Mouse (Mus musculus) forebrain, embryonic 13.5 days (tissue): Measurements from ENCODE around the gene Camk1d. TPM values are rescaled to one million over a fixed set of nuclear protein-coding genes. Genes with fewer than 3 reads are reported as not detected.

Experiments
- ATAC-seq: fragments of 200-750 bp; cut with Nextera tagmentation; 2 replicates; pipeline ENCODE4 v1.8.0; 2017
- H3K27ac ChIP-seq: fragments of 300-500 bp; sonication (generic); 2 replicates; pipeline ENCODE4 v1.5.1; 2015; ENCODE audit warnings: inconsistent platforms, mild to moderate bottlenecking, moderate library complexity
- H3K27me3 ChIP-seq: fragments of 300-500 bp; sonication (generic); 2 replicates; pipeline ENCODE4 v1.6.1; 2015; ENCODE audit warnings: mild to moderate bottlenecking, inconsistent platforms
- H3K36me3 ChIP-seq: fragments of 300-500 bp; sonication (generic); 2 replicates; pipeline ENCODE4 v1.6.1; 2015; ENCODE audit warnings: mild to moderate bottlenecking, inconsistent platforms; ENCODE audit not compliant: poor library complexity, severe bottlenecking
- H3K4me1 ChIP-seq: fragments of 300-500 bp; sonication (generic); 2 replicates; pipeline ENCODE4 v1.6.1; 2015; ENCODE audit warnings: inconsistent platforms
- H3K4me2 ChIP-seq: fragments of 300-500 bp; sonication (generic); 2 replicates; pipeline ENCODE4 v1.6.1; 2015; ENCODE audit warnings: inconsistent platforms, mild to moderate bottlenecking, moderate library complexity
- H3K4me3 ChIP-seq: fragments of 300-500 bp; sonication (generic); 2 replicates; pipeline ENCODE4 v1.5.1; 2015; ENCODE audit warnings: mild to moderate bottlenecking, inconsistent platforms
- H3K9ac ChIP-seq: fragments of 300-500 bp; sonication (generic); 2 replicates; pipeline ENCODE4 v1.6.1; 2015; ENCODE audit warnings: mild to moderate bottlenecking, inconsistent platforms
- H3K9me3 ChIP-seq: fragments of 300-500 bp; sonication (generic); replicated peaks from 2 replicates; pipeline ENCODE4 v1.6.1; 2016; ENCODE audit warnings: inconsistent platforms
- WGBS: fragments of 180-500 bp; shearing (Covaris S2); methylation state at CpG from one replicate; pipeline ENCODE4 v1.1.7; 2015; 5-methylcytosine and 5-hydroxymethylcytosine counted together
- polyA plus RNA-seq: library from polyadenylated mRNA; unstranded; fragments of >200 nt; fragmentation: Nextera tagmentation; extraction: Ambion mirVana; gene quantifications from 2 replicates; pipeline ENCODE4 v1.2.1, GENCODE M21; 2015

Camk1d gene
- polyA plus RNA-seq, 1 experiment from 2014 or later, result 2.8 TPM

DNA sequence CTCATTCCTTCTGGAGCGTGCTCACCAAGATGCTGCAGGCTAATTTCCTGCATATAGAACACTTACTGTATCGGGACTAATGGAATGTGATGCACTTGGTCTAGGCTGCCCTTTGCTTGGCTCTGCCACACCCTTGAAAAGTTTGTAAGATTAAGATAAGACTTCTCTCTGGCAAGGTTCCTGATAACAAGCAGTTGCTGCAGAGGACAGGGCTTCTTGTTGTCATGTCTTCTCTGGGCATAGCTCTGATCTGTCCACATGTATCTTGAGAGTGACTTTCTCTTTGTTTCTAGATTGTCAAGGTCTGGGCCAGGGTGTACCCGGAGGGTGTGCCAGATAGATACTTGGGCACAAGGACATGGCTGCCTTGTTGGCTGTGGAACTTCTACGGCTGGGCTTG, 398.1 kb downstream of the Camk1d start:
- no peak for ATAC-seq
- 0 out of 2 replicates have a peak, but pooled peaks cover 3% of the 10 kb centered on the region for H3K27me3 ChIP-seq
- WGBS, result 95% methylated on average over 4 of the region's 4 CpGs

DNA sequence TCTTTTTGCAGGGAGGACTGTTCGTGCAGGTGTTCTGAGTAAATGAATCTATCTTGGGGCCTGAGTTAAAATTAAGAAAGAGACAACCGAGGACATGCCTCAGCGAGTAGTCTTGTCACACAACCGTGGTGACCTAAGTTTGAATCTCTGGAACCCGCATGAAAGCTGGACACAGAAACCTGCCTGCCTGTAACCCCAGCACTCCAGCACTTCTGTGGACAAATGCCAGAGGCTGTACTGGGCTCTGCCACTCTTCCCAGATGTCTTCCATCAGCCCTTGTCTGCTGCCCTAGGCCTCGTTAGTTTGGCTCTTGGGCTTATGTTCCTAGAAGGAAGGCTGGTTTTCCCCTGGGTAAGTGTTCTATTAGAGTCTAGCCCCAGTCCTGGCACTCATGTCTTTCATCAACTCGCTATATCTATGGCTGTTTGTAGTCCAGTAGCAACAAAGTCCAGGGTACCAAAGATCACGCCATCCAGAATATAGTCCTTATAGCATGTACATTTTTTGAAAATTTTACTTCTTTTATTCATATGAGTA, 399.0 kb downstream of the Camk1d start:
- no peak overlapping the region for H3K4me3 ChIP-seq
- ATAC-seq, result no peak
- H3K4me2 ChIP-seq, result no peak overlapping the region
- 0 out of 2 replicates have a peak overlapping the region, but pooled peaks have one; percentile 1 for H3K27ac ChIP-seq
- H3K4me1 ChIP-seq, result peaks cover 15% of the 10 kb centered on the region
- 0 out of 2 replicates have a peak, but pooled peaks cover 3% of the 10 kb centered on the region for H3K27me3 ChIP-seq
- no peaks in the 10 kb centered on the region for H3K36me3 ChIP-seq
- H3K9me3 ChIP-seq, result no peaks in the 10 kb centered on the region
- 67% methylated on average over 8 of the region's 8 CpGs for WGBS
- no peak overlapping the region for H3K9ac ChIP-seq

More for the DNA sequence above, 398.1 kb downstream of the Camk1d start:
- Histone ChIP-seq H3K27ac (no peak overlapping the region), H3K9ac (no peak overlapping the region), H3K9me3 (no peaks in the 10 kb centered on the region), H3K4me1 (peaks cover 15% of the 10 kb centered on the region), H3K4me3 (no peak overlapping the region), H3K36me3 (no peaks in the 10 kb centered on the region), H3K4me2 (no peak overlapping the region)

DNA sequence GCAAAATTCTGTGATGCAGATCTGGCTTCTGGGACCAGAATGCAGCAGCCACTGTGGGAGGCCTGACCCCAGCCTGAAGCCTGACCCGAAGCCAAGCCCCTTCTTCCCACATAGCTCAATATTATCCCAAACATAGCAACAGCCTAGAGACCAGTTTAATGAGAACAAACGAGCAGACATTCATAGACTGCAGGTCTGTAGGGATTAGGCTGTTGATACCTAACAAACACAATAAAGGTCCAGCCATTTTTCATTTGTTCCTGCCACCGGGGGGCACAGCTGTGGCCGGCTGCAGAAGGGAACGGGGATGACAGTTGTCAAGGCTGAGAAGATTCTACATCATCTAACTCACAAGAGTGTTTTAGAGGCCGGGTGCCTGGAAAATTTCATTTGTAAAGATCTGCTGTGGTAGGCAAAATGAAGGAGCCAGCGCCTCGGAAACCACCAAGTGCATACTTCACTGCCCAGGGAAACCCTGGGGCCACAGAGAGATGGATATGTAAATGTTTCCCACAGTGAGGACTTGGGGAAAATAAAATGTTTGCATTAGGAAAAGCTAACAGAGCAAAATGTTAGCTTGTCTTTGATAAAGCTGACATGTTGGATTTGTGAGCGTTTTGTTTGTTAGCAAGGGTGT, 399.7 kb downstream of the Camk1d start:
- peak; percentile 38; the same call in 1 of the 2 replicates for ATAC-seq
- H3K27me3 ChIP-seq, result 0 out of 2 replicates have a peak, but pooled peaks cover 3% of the 10 kb centered on the region
- no peak overlapping the region for H3K4me2 ChIP-seq
- peaks cover 15% of the 10 kb centered on the region for H3K4me1 ChIP-seq
- WGBS, result 7% methylated on average over 9 of the region's 9 CpGs
- no peak overlapping the region for H3K4me3 ChIP-seq
- no peaks in the 10 kb centered on the region for H3K9me3 ChIP-seq
- no peaks in the 10 kb centered on the region for H3K36me3 ChIP-seq
- H3K27ac ChIP-seq, result no peak overlapping the region
- H3K9ac ChIP-seq, result no peak overlapping the region

DNA sequence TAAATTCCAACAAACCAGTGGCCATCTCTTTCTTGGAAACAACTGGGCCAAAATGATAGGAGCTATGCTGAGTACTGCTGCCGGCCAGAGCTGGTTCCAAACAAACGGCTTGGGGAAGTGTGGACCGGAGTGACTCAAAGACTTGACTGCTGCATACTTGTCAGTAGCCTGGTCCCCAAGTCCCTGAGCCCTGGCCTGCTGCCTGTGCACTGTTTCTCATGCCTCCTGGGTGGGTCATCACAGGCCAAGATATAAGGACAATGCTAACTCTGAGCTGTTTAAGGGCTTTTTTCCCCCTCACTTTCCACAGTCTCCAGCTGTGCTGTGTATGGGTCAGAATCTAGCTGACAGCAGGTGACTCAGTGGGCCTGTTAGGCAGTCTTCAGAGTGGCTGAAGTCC, 409.2 kb downstream of the Camk1d start:
- Histone ChIP-seq H3K4me1 (no peaks in the 10 kb centered on the region), H3K4me2 (no peak overlapping the region), H3K4me3 (no peak overlapping the region), H3K9ac (no peak overlapping the region), H3K9me3 (no peaks in the 10 kb centered on the region), H3K27me3 (no peaks in the 10 kb centered on the region), H3K36me3 (no peaks in the 10 kb centered on the region), H3K27ac (no peak overlapping the region)
- no peak for ATAC-seq
- 90% methylated on average over 3 of the region's 3 CpGs for WGBS

DNA sequence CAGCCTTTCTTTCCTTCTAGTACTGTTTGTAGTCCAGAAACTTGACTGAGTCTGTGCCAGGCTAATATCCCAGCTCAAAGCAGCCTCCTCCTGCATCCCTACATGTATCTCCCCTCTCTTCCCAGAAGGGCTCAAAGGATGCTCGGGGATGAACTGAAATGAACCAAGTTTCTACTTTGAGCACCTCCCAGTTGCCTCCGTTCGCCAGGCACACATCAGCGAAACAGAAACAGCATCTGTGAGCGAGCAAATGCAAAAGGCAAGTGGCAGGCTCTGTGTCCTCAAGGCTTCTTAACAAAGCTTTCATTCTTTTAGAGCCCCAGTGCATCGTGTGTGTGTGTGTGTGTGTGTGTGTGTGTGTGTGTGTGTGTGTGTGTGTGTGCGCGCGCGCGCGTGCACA, 409.9 kb downstream of the Camk1d start:
- ATAC-seq, result no peak
- Histone ChIP-seq H3K27me3 (no peaks in the 10 kb centered on the region), H3K9ac (no peak overlapping the region), H3K27ac (no peak overlapping the region), H3K9me3 (no peaks in the 10 kb centered on the region), H3K4me2 (no peak overlapping the region), H3K4me1 (no peaks in the 10 kb centered on the region), H3K4me3 (no peak overlapping the region), H3K36me3 (no peaks in the 10 kb centered on the region)
- 86% methylated on average over 12 of the region's 12 CpGs for WGBS

DNA sequence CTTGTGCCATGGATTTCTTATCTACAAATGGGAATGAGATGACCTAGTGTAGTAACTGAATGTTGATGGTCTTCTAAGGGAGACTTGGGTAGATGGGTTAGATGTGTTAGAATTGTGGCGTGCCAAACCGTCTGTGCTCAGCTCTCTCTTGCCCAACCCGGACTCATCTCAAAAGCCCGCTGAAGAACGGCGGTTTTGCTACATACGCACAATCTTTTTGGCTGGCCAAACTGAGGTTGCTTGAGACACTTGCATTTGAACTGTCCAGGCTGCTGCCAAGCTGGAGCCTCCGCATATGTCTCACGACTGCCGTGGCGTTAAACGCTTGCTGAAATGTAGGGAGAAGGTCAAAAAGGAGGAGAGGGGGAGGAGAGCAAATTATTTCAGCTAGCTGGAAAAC, 413.0 kb downstream of the Camk1d start:
- no peaks in the 10 kb centered on the region for H3K27me3 ChIP-seq
- H3K36me3 ChIP-seq, result peaks cover 5% of the 10 kb centered on the region; the same call in 1 of the 2 replicates
- no peak overlapping the region for H3K4me2 ChIP-seq
- H3K9ac ChIP-seq, result no peak overlapping the region
- H3K4me3 ChIP-seq, result no peak overlapping the region
- 95% methylated on average over 12 of the region's 12 CpGs for WGBS
- no peak for ATAC-seq
- H3K9me3 ChIP-seq, result no peaks in the 10 kb centered on the region
- no peaks in the 10 kb centered on the region for H3K4me1 ChIP-seq
- H3K27ac ChIP-seq, result no peak overlapping the region

DNA sequence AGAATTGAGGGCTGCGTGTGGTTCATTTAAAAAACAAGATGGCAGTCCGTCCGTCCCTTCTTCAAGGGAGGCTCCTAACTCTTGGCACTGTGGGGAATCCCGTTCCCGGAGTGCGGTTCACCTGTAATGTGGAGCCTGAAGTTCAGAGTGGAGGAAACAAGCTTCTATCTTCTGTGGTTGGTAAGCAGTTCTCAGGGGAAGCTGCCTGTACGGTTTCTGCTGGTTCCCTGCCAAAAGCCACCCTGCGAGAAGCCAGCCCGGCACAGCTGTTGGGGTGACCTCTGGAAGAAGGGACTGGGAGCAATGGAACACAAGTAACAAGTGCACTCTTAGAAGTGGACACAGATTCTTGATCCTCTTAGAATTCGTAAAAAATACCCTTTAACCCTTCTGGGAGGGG, 416.2 kb downstream of the Camk1d start:
- WGBS, result 86% methylated on average over 10 of the region's 10 CpGs
- peaks cover 5% of the 10 kb centered on the region; the same call in 1 of the 2 replicates for H3K36me3 ChIP-seq

DNA sequence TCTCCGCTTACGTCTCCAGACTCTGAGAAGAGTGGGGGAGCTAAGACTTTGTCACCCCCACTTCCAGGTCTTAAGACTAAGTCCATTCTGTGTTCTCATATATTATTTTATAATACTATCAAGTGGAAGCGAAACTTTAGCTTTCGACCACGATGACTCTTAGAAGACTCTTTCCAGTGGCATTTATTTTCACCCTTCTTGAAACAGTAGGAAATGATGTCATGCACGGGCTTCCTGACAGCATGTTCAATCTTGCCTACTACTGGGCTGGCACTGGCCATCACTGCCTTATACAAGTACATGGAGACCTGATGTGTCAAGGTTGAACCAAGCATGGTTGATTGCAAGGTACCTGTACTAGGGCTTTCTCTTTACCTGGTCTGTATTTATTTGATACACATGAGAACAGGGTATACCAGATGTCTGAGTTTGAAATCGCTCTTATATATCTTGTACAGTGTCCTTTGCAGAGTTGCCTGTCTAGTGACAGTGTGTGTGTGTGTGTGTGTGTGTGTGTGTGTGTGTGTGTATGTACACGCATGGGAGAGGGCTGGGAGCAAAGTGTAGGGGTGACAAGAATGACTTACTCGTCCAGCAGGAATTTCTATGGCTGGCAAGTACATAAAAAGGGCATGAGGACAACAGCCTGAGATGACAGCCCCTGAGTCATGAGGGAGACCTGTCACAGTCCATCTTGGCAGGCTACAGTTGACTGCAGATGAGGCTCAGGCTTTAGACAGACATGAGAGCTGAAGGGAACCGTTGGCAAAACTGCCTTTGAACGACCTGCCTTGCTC, 417.4 kb downstream of the Camk1d start:
- H3K4me3 ChIP-seq, result no peak overlapping the region
- no peak overlapping the region for H3K4me2 ChIP-seq
- H3K27ac ChIP-seq, result no peak overlapping the region
- H3K36me3 ChIP-seq, result peaks cover 5% of the 10 kb centered on the region; the same call in 1 of the 2 replicates
- H3K27me3 ChIP-seq, result no peaks in the 10 kb centered on the region
- H3K9me3 ChIP-seq, result no peaks in the 10 kb centered on the region
- no peak overlapping the region for H3K9ac ChIP-seq
- ATAC-seq, result no peak
- H3K4me1 ChIP-seq, result no peaks in the 10 kb centered on the region
- WGBS, result 94% methylated on average over 11 of the region's 11 CpGs

More for the DNA sequence above, 416.2 kb downstream of the Camk1d start:
- H3K4me1 ChIP-seq, result no peaks in the 10 kb centered on the region
- no peak overlapping the region for H3K4me2 ChIP-seq
- H3K4me3 ChIP-seq, result no peak overlapping the region
- H3K9ac ChIP-seq, result no peak overlapping the region
- no peak for ATAC-seq
- H3K27ac ChIP-seq, result no peak overlapping the region
- no peaks in the 10 kb centered on the region for H3K27me3 ChIP-seq
- H3K9me3 ChIP-seq, result no peaks in the 10 kb centered on the region

DNA sequence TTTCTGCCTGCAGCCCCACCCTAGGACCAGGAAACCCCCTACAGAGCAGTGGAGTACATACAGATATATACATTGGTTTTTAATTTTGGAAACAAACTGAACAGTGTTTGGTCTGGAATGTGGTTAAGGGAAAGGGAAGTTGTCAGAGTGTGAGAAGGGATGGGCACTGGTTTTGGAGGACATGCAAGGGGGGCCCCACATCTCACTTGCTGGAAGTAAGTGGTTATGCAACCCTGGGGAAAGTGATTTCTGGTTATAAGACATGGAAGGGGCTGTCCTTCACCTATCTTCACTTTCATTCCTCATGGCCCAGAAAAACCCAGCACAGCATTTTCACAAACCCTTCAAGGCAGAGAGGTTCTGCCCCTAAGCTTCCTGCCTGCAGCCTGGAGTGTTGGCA, 419.2 kb downstream of the Camk1d start:
- no peak for ATAC-seq
- H3K9me3 ChIP-seq, result no peaks in the 10 kb centered on the region
- no peaks in the 10 kb centered on the region for H3K27me3 ChIP-seq
- H3K4me2 ChIP-seq, result no peak overlapping the region
- no peak overlapping the region for H3K4me3 ChIP-seq
- no peaks in the 10 kb centered on the region for H3K4me1 ChIP-seq
- H3K9ac ChIP-seq, result no peak overlapping the region
- peaks cover 5% of the 10 kb centered on the region; the same call in 1 of the 2 replicates for H3K36me3 ChIP-seq
- no peak overlapping the region for H3K27ac ChIP-seq

DNA sequence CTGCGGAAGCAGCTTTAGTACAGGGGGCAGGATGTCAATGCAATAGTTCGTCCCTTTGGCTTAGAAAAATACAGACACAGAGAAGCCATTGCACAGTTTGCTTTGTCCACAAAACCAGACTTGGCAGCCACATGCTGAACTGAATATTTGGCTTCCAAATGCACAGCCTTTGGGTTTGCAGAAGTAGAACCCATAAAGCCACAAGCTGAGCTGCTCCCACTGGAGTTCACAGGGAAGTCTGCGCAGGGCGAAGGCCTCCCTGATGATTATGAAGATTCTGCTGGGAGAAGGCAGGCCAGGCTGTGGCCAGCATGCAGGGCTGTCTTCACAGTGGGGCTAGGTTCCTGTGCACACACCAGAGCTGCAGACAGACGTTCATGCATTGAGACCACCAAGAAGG, 419.9 kb downstream of the Camk1d start:
- Histone ChIP-seq H3K4me2 (no peak overlapping the region), H3K9ac (no peak overlapping the region), H3K9me3 (no peaks in the 10 kb centered on the region), H3K4me1 (no peaks in the 10 kb centered on the region), H3K27ac (no peak overlapping the region), H3K4me3 (no peak overlapping the region), H3K36me3 (peaks cover 5% of the 10 kb centered on the region; the same call in 1 of the 2 replicates), H3K27me3 (no peaks in the 10 kb centered on the region)
- 77% methylated on average over 5 of the region's 5 CpGs for WGBS
- ATAC-seq, result no peak

DNA sequence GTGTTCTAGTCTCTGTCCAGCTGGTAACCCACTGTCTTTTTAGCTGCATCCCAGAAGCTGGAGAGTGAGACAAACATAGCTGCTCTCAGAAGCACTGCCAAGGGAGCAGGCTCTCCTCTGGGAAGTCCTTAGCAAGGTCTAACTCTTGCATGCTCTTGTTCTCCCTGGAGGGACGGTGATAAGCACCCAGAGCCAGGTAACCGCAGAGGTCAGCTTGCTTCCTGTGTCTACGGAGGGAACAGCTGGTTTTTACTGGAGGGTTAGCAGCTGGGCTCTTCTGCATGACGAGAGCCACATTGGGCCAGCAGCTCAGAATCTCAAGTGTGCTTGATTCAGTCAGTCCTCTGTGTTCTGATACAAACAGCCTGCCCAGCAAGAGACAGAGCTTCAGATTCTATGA, 425.7 kb downstream of the Camk1d start:
- ATAC-seq, result no peak
- Histone ChIP-seq H3K4me3 (no peak overlapping the region), H3K4me2 (no peak overlapping the region), H3K9me3 (no peaks in the 10 kb centered on the region; the same call in 1 of the 2 replicates), H3K27me3 (no peaks in the 10 kb centered on the region), H3K9ac (no peak overlapping the region), H3K4me1 (no peaks in the 10 kb centered on the region), H3K36me3 (no peaks in the 10 kb centered on the region), H3K27ac (no peak overlapping the region)
- WGBS, result 79% methylated on average over 4 of the region's 4 CpGs

DNA sequence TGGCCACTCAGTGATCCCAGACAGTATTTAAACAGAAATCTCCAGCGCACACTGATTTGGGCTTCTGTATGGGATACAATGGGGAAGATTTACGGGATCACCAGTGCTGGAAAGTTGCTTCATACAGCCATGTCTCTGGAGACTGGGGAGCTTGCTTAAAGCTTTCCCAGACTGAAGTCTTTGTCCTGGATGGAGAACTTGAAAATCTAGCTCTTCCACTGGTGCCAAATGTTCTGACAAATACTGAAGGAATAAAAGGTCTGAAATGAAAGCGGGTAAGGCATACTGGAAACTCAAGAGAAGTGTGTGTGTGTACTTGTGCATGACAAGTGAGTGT, 427.3 kb downstream of the Camk1d start:
- no peak for ATAC-seq
- H3K4me2 ChIP-seq, result no peak overlapping the region
- no peaks in the 10 kb centered on the region for H3K36me3 ChIP-seq
- WGBS, result 94% methylated on average over 3 of the region's 3 CpGs
- H3K27ac ChIP-seq, result no peak overlapping the region
- no peak overlapping the region for H3K4me3 ChIP-seq
- no peaks in the 10 kb centered on the region for H3K27me3 ChIP-seq
- H3K9ac ChIP-seq, result no peak overlapping the region
- no peaks in the 10 kb centered on the region for H3K4me1 ChIP-seq
- H3K9me3 ChIP-seq, result no peaks in the 10 kb centered on the region; the same call in 1 of the 2 replicates
